Mouse (Mus musculus) ES-Bruce4 (cell line): Measurements from ENCODE around the gene Tent2. TPM values are rescaled to one million over a fixed set of nuclear protein-coding genes. Genes with fewer than 3 reads are reported as not detected.

Source experiments
- H3K27ac ChIP-seq: 2 replicates; pipeline ENCODE4 v1.5.1; 2012; ENCODE audit warnings: low read length, inconsistent platforms; ENCODE audit not compliant: insufficient read depth
- H3K27me3 ChIP-seq: 2 replicates; pipeline ENCODE4 v1.6.1; 2012; ENCODE audit warnings: mild to moderate bottlenecking, low read length, inconsistent platforms; ENCODE audit not compliant: control insufficient read depth, poor library complexity, insufficient read depth, severe bottlenecking
- H3K36me3 ChIP-seq: 2 replicates; pipeline ENCODE4 v1.6.1; 2012; ENCODE audit warnings: inconsistent platforms, mild to moderate bottlenecking, low read length, moderate library complexity; ENCODE audit not compliant: control insufficient read depth, poor library complexity, insufficient read depth, severe bottlenecking
- H3K4me1 ChIP-seq: one replicate; pipeline ENCODE4 v1.8.1; 2011; ENCODE audit warnings: low read length; ENCODE audit not compliant: control insufficient read depth, insufficient read depth
- H3K4me3 ChIP-seq: 2 replicates; pipeline ENCODE4 v1.5.1; 2011; ENCODE audit warnings: low read depth, mild to moderate bottlenecking, low read length
- H3K9ac ChIP-seq: 2 replicates; pipeline ENCODE4 v1.6.1; 2012; ENCODE audit warnings: low read depth, mild to moderate bottlenecking, inconsistent platforms; ENCODE audit not compliant: poor library complexity, severe bottlenecking
- H3K9me3 ChIP-seq: replicated peaks from 2 replicates; pipeline ENCODE4 v1.6.1; 2012; ENCODE audit warnings: mild to moderate bottlenecking, low read length, inconsistent platforms; ENCODE audit not compliant: control insufficient read depth, poor library complexity, insufficient read depth, severe bottlenecking
- CTCF ChIP-seq: IDR thresholded peaks from one replicate; pipeline ENCODE4 v1.8.1; 2011; ENCODE audit warnings: low read depth, low read length
- EP300 ChIP-seq: IDR thresholded peaks from 2 replicates; pipeline ENCODE4 v1.6.1; 2011; ENCODE audit warnings: low read depth, low read length; ENCODE audit not compliant: insufficient read depth
- POLR2A ChIP-seq: IDR thresholded peaks from one replicate; pipeline ENCODE4 v1.8.1; 2011; ENCODE audit warnings: low read length; ENCODE audit not compliant: insufficient read depth
- polyA plus RNA-seq: library from polyadenylated mRNA; stranded (reverse); fragments of >200 nt; gene quantifications from 2 replicates; pipeline ENCODE4 v1.2.4, GENCODE M21; 2011; ENCODE audit warnings: low read depth; ENCODE audit not compliant: missing spikeins, insufficient read depth, insufficient read length

Tent2 gene
- polyA plus RNA-seq, 1 experiment, result 100 TPM

DNA sequence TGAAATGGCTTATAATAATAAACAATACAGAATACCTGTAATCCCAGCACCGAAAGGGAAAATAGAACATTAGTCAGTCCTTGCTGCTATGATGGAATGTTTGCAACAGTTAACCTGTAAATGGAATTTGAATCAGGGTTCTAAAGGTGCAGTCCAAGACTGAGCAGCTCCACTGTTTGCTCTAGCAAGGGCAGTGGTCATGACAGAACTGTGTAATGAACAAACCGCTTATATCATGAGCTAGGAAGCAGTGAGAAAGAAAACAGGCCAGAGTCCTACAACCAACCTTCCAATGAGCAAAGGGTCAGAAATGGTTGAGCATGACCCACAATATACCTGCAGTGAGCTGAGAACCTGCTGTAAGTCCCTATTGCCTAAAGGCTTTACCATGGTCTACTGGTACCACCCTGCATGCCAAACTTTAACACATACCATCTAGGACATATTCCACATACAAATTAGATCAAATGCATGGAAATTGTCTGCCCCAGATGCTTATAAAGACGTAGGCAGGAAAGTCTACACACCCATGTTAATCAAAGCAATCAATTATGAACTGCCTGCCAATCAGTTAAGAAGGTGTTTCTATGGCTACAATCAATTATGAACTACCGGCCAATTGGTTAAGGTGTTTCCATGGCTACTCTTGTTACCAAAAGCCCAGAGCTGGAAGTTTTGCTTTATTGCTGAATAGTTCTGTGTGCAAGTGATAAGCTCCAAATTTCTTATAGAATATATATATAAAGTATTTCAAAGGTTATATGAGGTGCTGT is 42.3 kb upstream of the Tent2 start:
- H3K27ac ChIP-seq, result no peak overlapping the region
- no peaks in the 10 kb centered on the region for H3K36me3 ChIP-seq
- no peak overlapping the region for H3K9ac ChIP-seq
- TF ChIP-seq CTCF (no peak), EP300 (no peak), POLR2A (no peak)
- no peaks in the 10 kb centered on the region for H3K4me1 ChIP-seq
- no peaks in the 10 kb centered on the region for H3K27me3 ChIP-seq
- no peaks in the 10 kb centered on the region for H3K9me3 ChIP-seq
- H3K4me3 ChIP-seq, result no peak overlapping the region

DNA sequence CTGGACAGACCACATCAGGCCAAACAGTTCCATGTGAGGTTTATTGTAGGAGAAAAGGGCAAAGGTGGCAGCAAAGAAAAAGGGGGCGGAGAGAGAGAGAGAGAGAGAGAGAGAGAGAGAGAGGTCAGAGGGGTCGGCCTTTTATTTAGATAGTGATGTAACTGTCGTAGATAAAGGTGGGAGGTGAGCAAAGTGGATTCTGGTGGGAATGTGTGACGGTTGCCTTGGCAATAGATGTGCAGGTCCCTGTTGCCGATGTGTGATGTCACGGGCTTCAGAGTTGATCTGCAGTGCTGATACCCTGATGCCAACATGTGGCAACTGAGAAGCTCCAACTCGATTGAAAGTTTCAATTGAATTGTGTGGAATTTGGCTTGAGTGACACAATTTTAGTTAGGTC is 40.1 kb upstream of the Tent2 start:
- TF ChIP-seq EP300 (no peak), CTCF (no peak), POLR2A (no peak)
- no peaks in the 10 kb centered on the region for H3K36me3 ChIP-seq
- no peak overlapping the region for H3K27ac ChIP-seq

GRCm38 (mm10) chr13:93231016-93231415 is 38.8 kb upstream of the Tent2 start:
- no peak overlapping the region for H3K4me3 ChIP-seq
- H3K9me3 ChIP-seq, result no peaks in the 10 kb centered on the region; the same call in 1 of the 2 replicates
- no peaks in the 10 kb centered on the region for H3K4me1 ChIP-seq
- no peaks in the 10 kb centered on the region for H3K36me3 ChIP-seq
- H3K27me3 ChIP-seq, result no peaks in the 10 kb centered on the region
- TF ChIP-seq POLR2A, result no peak
- no peak for TF ChIP-seq EP300
- no peak for TF ChIP-seq CTCF
- H3K27ac ChIP-seq, result no peak overlapping the region
- H3K9ac ChIP-seq, result no peak overlapping the region

More for the DNA sequence above, 40.1 kb upstream of the Tent2 start:
- Histone ChIP-seq H3K4me3 (no peak overlapping the region), H3K27me3 (no peaks in the 10 kb centered on the region), H3K9me3 (no peaks in the 10 kb centered on the region), H3K4me1 (no peaks in the 10 kb centered on the region), H3K9ac (no peak overlapping the region)

- H3K9me3 ChIP-seq, result 0 out of 2 replicates have a peak, but pooled peaks cover 3% of the 10 kb centered on the region
- H3K4me3 ChIP-seq, result no peak overlapping the region
- TF ChIP-seq POLR2A (no peak), CTCF (no peak), EP300 (no peak)
- H3K4me1 ChIP-seq, result no peaks in the 10 kb centered on the region
- H3K36me3 ChIP-seq, result no peaks in the 10 kb centered on the region
- H3K27me3 ChIP-seq, result no peaks in the 10 kb centered on the region
- no peak overlapping the region for H3K9ac ChIP-seq
- no peak overlapping the region for H3K27ac ChIP-seq
Observed at GRCm38 (mm10) chr13:93211741-93212140, 19.6 kb upstream of the Tent2 start.

- H3K4me1 ChIP-seq, result no peaks in the 10 kb centered on the region
- H3K36me3 ChIP-seq, result no peaks in the 10 kb centered on the region; the same call in 1 of the 2 replicates
- H3K27me3 ChIP-seq, result no peaks in the 10 kb centered on the region
- H3K9ac ChIP-seq, result peak overlapping the region; percentile 64; the same call in 1 of the 2 replicates
- H3K4me3 ChIP-seq, result peak overlapping the region; percentile 61
- TF ChIP-seq CTCF, result no peak
- no peak for TF ChIP-seq POLR2A
- TF ChIP-seq EP300, result no peak
- H3K9me3 ChIP-seq, result no peaks in the 10 kb centered on the region
- H3K27ac ChIP-seq, result peak overlapping the region; percentile 76
Observed at GRCm38 (mm10) chr13:93192646-93193026, 451 bp upstream of the Tent2 start.

GRCm38 (mm10) chr13:93189416-93189815 is 2.8 kb downstream of the Tent2 start:
- Histone ChIP-seq H3K27me3 (no peaks in the 10 kb centered on the region), H3K9ac (no peak overlapping the region), H3K4me3 (no peak overlapping the region), H3K36me3 (peaks cover 2% of the 10 kb centered on the region), H3K9me3 (no peaks in the 10 kb centered on the region), H3K4me1 (no peaks in the 10 kb centered on the region), H3K27ac (no peak overlapping the region)
- TF ChIP-seq CTCF, result no peak
- TF ChIP-seq EP300, result no peak
- no peak for TF ChIP-seq POLR2A
